Mouse (Mus musculus) heart, embryonic 11.5 days (tissue): ENCODE data around the gene Atxn7l1. TPM values are rescaled to one million over a fixed set of nuclear protein-coding genes. Genes with fewer than 3 reads are reported as not detected.

Source experiments
- ATAC-seq: fragments of 200-750 bp; cut with Nextera tagmentation; replicated peaks from 2 replicates; pipeline ENCODE4 v1.8.0; 2017; ENCODE audit warnings: moderate library complexity; ENCODE audit not compliant: insufficient number of reproducible peaks, low FRiP score, low TSS enrichment
- H3K27ac ChIP-seq: fragments of 300-500 bp; sonication (generic); 2 replicates; pipeline ENCODE4 v1.5.1; 2014; ENCODE audit warnings: mild to moderate bottlenecking, low read depth, low read length
- H3K27me3 ChIP-seq: fragments of 300-500 bp; sonication (generic); 2 replicates; pipeline ENCODE4 v1.6.1; 2014; ENCODE audit warnings: mild to moderate bottlenecking, low read length, mixed read lengths; ENCODE audit not compliant: control insufficient read depth, insufficient read depth
- H3K36me3 ChIP-seq: fragments of 300-500 bp; sonication (generic); 2 replicates; pipeline ENCODE4 v1.6.1; 2014; ENCODE audit warnings: mild to moderate bottlenecking, low read length, moderate library complexity, mixed read lengths; ENCODE audit not compliant: control insufficient read depth, insufficient read depth
- H3K4me1 ChIP-seq: fragments of 300-500 bp; sonication (generic); 2 replicates; pipeline ENCODE4 v1.6.1; 2014; ENCODE audit warnings: low read length; ENCODE audit not compliant: control insufficient read depth, insufficient read depth
- H3K4me2 ChIP-seq: fragments of 300-500 bp; sonication (generic); 2 replicates; pipeline ENCODE4 v1.6.1; 2014; ENCODE audit warnings: mild to moderate bottlenecking, moderate library complexity
- H3K4me3 ChIP-seq: fragments of 300-500 bp; sonication (generic); 2 replicates; pipeline ENCODE4 v1.5.1; 2014; ENCODE audit warnings: low read depth, low read length
- H3K9ac ChIP-seq: fragments of 300-500 bp; sonication (generic); 2 replicates; pipeline ENCODE4 v1.6.1; 2014; ENCODE audit warnings: mild to moderate bottlenecking, low read depth, low read length, moderate library complexity
- H3K9me3 ChIP-seq: fragments of 300-500 bp; sonication (generic); replicated peaks from 2 replicates; pipeline ENCODE4 v1.6.1; 2016; ENCODE audit warnings: low read length; ENCODE audit not compliant: control insufficient read depth
- WGBS: fragments of 180-500 bp; shearing (Covaris S2); extraction: QIAGEN DNeasy Blood & Tissue Kit; methylation state at CpG from one replicate; pipeline ENCODE4 v1.1.7; 2014; ENCODE audit not compliant: insufficient replicate concordance; 5-methylcytosine and 5-hydroxymethylcytosine counted together
- polyA plus RNA-seq: library from polyadenylated mRNA; unstranded; fragments of >200 nt; fragmentation: Nextera tagmentation; extraction: Ambion mirVana; gene quantifications from 2 replicates; pipeline ENCODE4 v1.2.1, GENCODE M21; 2014

Gene Atxn7l1
- polyA plus RNA-seq, 1 experiment from 2014 or later = 15.6 TPM

GRCm38 (mm10) chr12:33219436-33219835 lies 71.9 kb downstream of the Atxn7l1 start:
- Histone ChIP-seq H3K9me3 (no peaks in the 10 kb centered on the region), H3K27me3 (0 out of 2 replicates have a peak, but pooled peaks cover 3% of the 10 kb centered on the region), H3K4me2 (no peak overlapping the region), H3K4me1 (peaks cover 34% of the 10 kb centered on the region), H3K36me3 (no peaks in the 10 kb centered on the region), H3K4me3 (no peak overlapping the region), H3K27ac (no peak overlapping the region), H3K9ac (no peak overlapping the region)
- no peak for ATAC-seq
- WGBS = 91% methylated on average over 7 of the region's 7 CpGs

DNA sequence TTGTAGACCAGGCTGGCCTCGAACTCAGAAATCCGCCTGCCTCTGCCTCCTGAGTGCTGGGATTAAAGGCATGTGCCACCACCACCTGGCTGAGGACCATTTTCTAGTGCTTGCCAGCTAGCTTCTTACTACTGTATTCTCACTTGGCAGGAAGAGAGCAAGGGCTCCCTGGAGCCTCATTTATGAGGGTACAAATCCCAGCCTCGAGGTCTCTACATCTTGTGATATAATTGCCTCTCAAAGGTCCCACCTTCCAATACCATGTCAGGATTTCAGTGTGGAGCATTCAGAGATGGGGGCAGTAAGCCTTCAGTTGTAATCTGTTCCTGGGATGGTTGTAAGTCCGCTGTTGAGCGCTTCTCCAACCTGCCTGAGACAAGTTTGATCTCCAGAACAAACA lies 72.6 kb downstream of the Atxn7l1 start:
- peaks cover 36% of the 10 kb centered on the region for H3K4me1 ChIP-seq
- ATAC-seq = no peak
- peak overlapping the region; percentile 59 for H3K4me2 ChIP-seq
- H3K27ac ChIP-seq = peak overlapping the region; percentile 94
- 0 out of 2 replicates have a peak, but pooled peaks cover 3% of the 10 kb centered on the region for H3K27me3 ChIP-seq
- peak overlapping the region; percentile 59; the same call in 1 of the 2 replicates for H3K9ac ChIP-seq
- no peak overlapping the region for H3K4me3 ChIP-seq
- H3K9me3 ChIP-seq = no peaks in the 10 kb centered on the region
- no peaks in the 10 kb centered on the region for H3K36me3 ChIP-seq
- 68% methylated on average over 5 of the region's 5 CpGs for WGBS

GRCm38 (mm10) chr12:33220509-33221051 lies 73.1 kb downstream of the Atxn7l1 start:
- Histone ChIP-seq H3K9ac (peak overlapping the region; percentile 59; the same call in 1 of the 2 replicates), H3K4me3 (no peak overlapping the region; the same call in 1 of the 2 replicates), H3K4me1 (peaks cover 40% of the 10 kb centered on the region), H3K27me3 (0 out of 2 replicates have a peak, but pooled peaks cover 3% of the 10 kb centered on the region), H3K4me2 (peak overlapping the region; percentile 59), H3K36me3 (no peaks in the 10 kb centered on the region), H3K27ac (peak overlapping the region; percentile 94), H3K9me3 (no peaks in the 10 kb centered on the region)
- peak; percentile 87 for ATAC-seq
- whole genome bisulfite sequencing = 26% methylated on average over 11 of the region's 11 CpGs

DNA sequence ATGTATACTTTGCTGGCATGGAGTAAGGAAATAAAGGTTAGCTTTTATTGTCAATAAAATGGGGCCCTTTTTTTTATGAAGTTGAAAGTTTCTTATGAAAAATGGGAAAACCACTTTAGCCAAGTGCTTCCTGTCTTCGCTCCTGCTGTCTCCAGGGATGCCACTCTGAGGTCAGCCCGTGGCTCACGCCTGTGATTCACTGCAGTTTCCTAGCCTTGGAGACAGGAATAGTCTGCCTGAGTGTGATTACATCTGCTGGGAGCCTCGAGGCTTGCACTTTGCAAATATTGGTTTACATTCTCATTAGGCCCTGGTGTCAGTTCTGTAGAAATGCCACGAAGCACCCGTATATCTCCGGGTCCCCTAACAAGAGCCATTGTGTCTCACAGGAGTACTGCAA lies 74.7 kb downstream of the Atxn7l1 start:
- WGBS = 59% methylated on average over 7 of the region's 7 CpGs
- H3K9ac ChIP-seq = no peak overlapping the region

DNA sequence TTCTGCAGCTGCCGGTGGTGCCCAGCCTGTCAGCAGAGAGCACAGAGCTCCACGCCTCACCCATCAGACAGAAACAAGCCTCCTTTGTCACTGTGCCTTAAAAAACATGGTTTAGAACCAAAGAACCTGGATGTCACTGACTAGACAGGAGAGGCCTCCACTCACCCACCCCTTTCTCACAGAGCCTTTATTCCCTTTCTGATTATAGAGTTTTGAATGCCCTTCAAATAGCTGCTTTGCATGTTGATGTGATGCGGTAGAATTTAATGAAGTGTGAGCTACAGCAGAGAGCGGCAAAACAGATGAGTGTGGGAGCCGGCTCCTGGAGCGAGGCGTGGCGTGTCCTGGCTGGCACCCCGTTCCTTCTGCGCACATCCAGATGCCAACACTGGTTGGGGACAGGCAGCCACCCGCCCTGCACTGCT lies 77.6 kb downstream of the Atxn7l1 start:
- 56% methylated on average over 11 of the region's 11 CpGs for WGBS
- Histone ChIP-seq H3K9me3 (no peaks in the 10 kb centered on the region), H3K27me3 (no peaks in the 10 kb centered on the region), H3K9ac (no peak overlapping the region), H3K27ac (no peak overlapping the region), H3K4me1 (peaks cover 42% of the 10 kb centered on the region), H3K4me2 (no peak overlapping the region), H3K4me3 (no peak overlapping the region), H3K36me3 (no peaks in the 10 kb centered on the region)
- no peak for ATAC-seq

More for the DNA sequence above, 74.7 kb downstream of the Atxn7l1 start:
- H3K27me3 ChIP-seq = 0 out of 2 replicates have a peak, but pooled peaks cover 3% of the 10 kb centered on the region
- no peaks in the 10 kb centered on the region for H3K36me3 ChIP-seq
- H3K27ac ChIP-seq = no peak overlapping the region
- H3K9me3 ChIP-seq = no peaks in the 10 kb centered on the region
- H3K4me1 ChIP-seq = peaks cover 47% of the 10 kb centered on the region
- no peak overlapping the region for H3K4me3 ChIP-seq
- no peak for ATAC-seq
- H3K4me2 ChIP-seq = no peak overlapping the region

GRCm38 (mm10) chr12:33225978-33226377 lies 78.5 kb downstream of the Atxn7l1 start:
- peaks cover 34% of the 10 kb centered on the region for H3K4me1 ChIP-seq
- WGBS = 70% methylated on average over 1 of the region's 1 CpGs
- no peaks in the 10 kb centered on the region for H3K27me3 ChIP-seq
- H3K36me3 ChIP-seq = no peaks in the 10 kb centered on the region
- no peak overlapping the region for H3K27ac ChIP-seq
- no peaks in the 10 kb centered on the region for H3K9me3 ChIP-seq
- ATAC-seq = no peak
- H3K9ac ChIP-seq = no peak overlapping the region
- no peak overlapping the region for H3K4me2 ChIP-seq
- H3K4me3 ChIP-seq = no peak overlapping the region

- WGBS = 38% methylated on average over 8 of the region's 10 CpGs
- Histone ChIP-seq H3K27ac (no peak overlapping the region), H3K4me1 (peaks cover 29% of the 10 kb centered on the region; the same call in 1 of the 2 replicates), H3K9me3 (no peaks in the 10 kb centered on the region), H3K4me2 (no peak overlapping the region), H3K27me3 (no peaks in the 10 kb centered on the region), H3K4me3 (no peak overlapping the region), H3K9ac (no peak overlapping the region), H3K36me3 (no peaks in the 10 kb centered on the region)
- ATAC-seq = no peak
These were observed 79.1 kb downstream of the Atxn7l1 start for GRCm38 (mm10) chr12:33226596-33226995.

- H3K9me3 ChIP-seq = no peaks in the 10 kb centered on the region
- no peaks in the 10 kb centered on the region for H3K36me3 ChIP-seq
- no peak for ATAC-seq
- 82% methylated on average over 4 of the region's 4 CpGs for WGBS
- no peaks in the 10 kb centered on the region for H3K27me3 ChIP-seq
- H3K4me3 ChIP-seq = no peak overlapping the region
- peaks cover 21% of the 10 kb centered on the region for H3K4me1 ChIP-seq
- H3K9ac ChIP-seq = no peak overlapping the region
- H3K4me2 ChIP-seq = no peak overlapping the region
- no peak overlapping the region for H3K27ac ChIP-seq
These were observed 87.8 kb downstream of the Atxn7l1 start for GRCm38 (mm10) chr12:33235314-33235713.

GRCm38 (mm10) chr12:33235771-33236323 lies 88.4 kb downstream of the Atxn7l1 start:
- peaks cover 21% of the 10 kb centered on the region for H3K4me1 ChIP-seq
- no peak for ATAC-seq
- no peaks in the 10 kb centered on the region for H3K36me3 ChIP-seq
- H3K27ac ChIP-seq = 0 out of 2 replicates have a peak overlapping the region, but pooled peaks have one; percentile 10
- 63% methylated on average over 13 of the region's 13 CpGs for WGBS
- no peaks in the 10 kb centered on the region for H3K27me3 ChIP-seq
- no peaks in the 10 kb centered on the region for H3K9me3 ChIP-seq
- no peak overlapping the region for H3K9ac ChIP-seq
- no peak overlapping the region for H3K4me2 ChIP-seq
- no peak overlapping the region for H3K4me3 ChIP-seq
